Comparison of ENCODE assay signal across 10 mouse cellular contexts in genomic region chr3:14887686-14888295, GRCm38 (mm10). TPM values are rescaled to one million over a fixed set of nuclear protein-coding genes. Genes with fewer than 3 reads are reported as not detected.
DNase-seq lines count a peak whose midpoint lies in the region; ATAC-seq and TF ChIP-seq lines count a peak whose summit lies in the region.
"Had no signal": no experiment of that assay in that cellular context is flagged by ENCODE, and none has a peak within 500 bp of the region (broad histone marks: within the 10 kb centered on the region; RNA-seq: fewer than 3 reads in every experiment).

No protein-coding gene starts in this region.

- peak overlapping the region; percentile 12; the same call in 1 of the 2 replicates for H3K4me2 ChIP-seq in forebrain, embryonic 13.5 days

- ATAC-seq in forebrain, embryonic 13.5 days: no peak

- H3K4me3 ChIP-seq in left cerebral cortex, adult 2 months: peak overlapping the region; percentile 73
- H3K4me3 ChIP-seq in forebrain, embryonic 13.5 days: no peak overlapping the region
- peak overlapping the region; percentile 54 for H3K4me3 ChIP-seq in lung, adult 2 months (replicated peaks; ENCODE audit: extremely low read depth, low read depth, low read length)
- H3K4me3 ChIP-seq in small intestine, adult 2 months (ENCODE audit: low read depth, low read length): peak overlapping the region; percentile 27

- no peak for DNase-seq in left cerebral cortex, adult 2 months (ENCODE audit: extremely low spot score in 1 of 2, low spot score in 2 of 2)
- no peak for DNase-seq in left cerebral cortex, postnatal 4 days
- peak; percentile 30 for DNase-seq in lung, adult 2 months
- DNase-seq in ovary, postnatal 36 days (ENCODE audit: low spot score): no peak
- no peak for DNase-seq in spleen, adult 18-20 months
- DNase-seq: adrenal gland, postnatal 36 days; thymus, adult 18-20 months had no signal

- 70% methylated on average over 10 of the region's 10 CpGs for WGBS in forebrain, embryonic 13.5 days
- 28% methylated on average over 10 of the region's 10 CpGs for WGBS in lung, adult 2 months
- 66% methylated on average over 10 of the region's 10 CpGs for WGBS in small intestine, adult 2 months

- no peak for TF ChIP-seq POLR2A in lung, adult 2 months (IDR thresholded peaks at IDR 0.05; ENCODE audit: borderline replicate concordance, extremely low read depth, low read depth, low read length)
- no peak for TF ChIP-seq POLR2A in small intestine, adult 2 months (IDR thresholded peaks at IDR 0.05; ENCODE audit: low read depth, low read length)

- H3K4me1 ChIP-seq in forebrain, embryonic 13.5 days: 0 out of 2 replicates have a peak, but pooled peaks cover 7% of the 10 kb centered on the region
- peaks cover 7% of the 10 kb centered on the region for H3K4me1 ChIP-seq in lung, adult 2 months (ENCODE audit: control insufficient read depth, insufficient read depth, low read length)
- no peaks in the 10 kb centered on the region for H3K4me1 ChIP-seq in small intestine, adult 2 months (ENCODE audit: control insufficient read depth, insufficient read depth, insufficient read length, low read length)

- no peaks in the 10 kb centered on the region for H3K36me3 ChIP-seq in forebrain, embryonic 13.5 days (ENCODE audit: poor library complexity, severe bottlenecking)
- no peaks in the 10 kb centered on the region for H3K36me3 ChIP-seq in small intestine, adult 2 months (ENCODE audit: control insufficient read depth, insufficient read depth, low read length)

- TF ChIP-seq CTCF in left cerebral cortex, adult 2 months (IDR thresholded peaks at IDR 0.05): no peak
- TF ChIP-seq CTCF in lung, adult 2 months (IDR thresholded peaks at IDR 0.05; ENCODE audit: insufficient read depth, low read length): no peak
- no peak for TF ChIP-seq CTCF in small intestine, adult 2 months (IDR thresholded peaks at IDR 0.05; ENCODE audit: extremely low read depth, insufficient read length, insufficient replicate concordance, low read depth, low read length)

- peaks cover 9% of the 10 kb centered on the region; the same call in 1 of the 2 replicates for H3K27me3 ChIP-seq in forebrain, embryonic 13.5 days
- H3K27me3 ChIP-seq in small intestine, adult 2 months (ENCODE audit: control insufficient read depth, insufficient read depth, low read length): no peaks in the 10 kb centered on the region

- intact Hi-C loops in left cerebral cortex, adult 2 months (cut with DNase I): loop anchor here (5.0 to 10.0 kb wide), 2 partner anchors 60 to 207 kb away; no protein-coding TSS in a partner anchor
- intact Hi-C loops in left cerebral cortex, postnatal 4 days (cut with DNase I): no loop called here

- no peaks in the 10 kb centered on the region for H3K9me3 ChIP-seq in forebrain, embryonic 13.5 days (replicated peaks)

- H3K27ac ChIP-seq in left cerebral cortex, adult 2 months: peak overlapping the region; percentile 86
- no peak overlapping the region for H3K27ac ChIP-seq in forebrain, embryonic 13.5 days
- H3K27ac ChIP-seq in small intestine, adult 2 months (ENCODE audit: insufficient read depth, low read depth, low read length): no peak overlapping the region
- H3K27ac ChIP-seq: macrophage had no signal

- no peak overlapping the region for H3K9ac ChIP-seq in forebrain, embryonic 13.5 days

RNA-seq across cellular contexts. Expression of gene Car2, which starts 1.7 kb away (rescaled TPM):
- total RNA-seq in left cerebral cortex, adult 2 months (2021): 100 to 1,000 TPM; 101 to 106 TPM
- 10 to 100 TPM; 19.7 to 22.2 TPM for total RNA-seq in left cerebral cortex, postnatal 4 days (2021)
- polyA plus RNA-seq in forebrain, embryonic 13.5 days (2015; fragmentation: Nextera tagmentation; extraction: Ambion mirVana): 24.2 and 27.6 TPM in 2 replicates
- 179 and 194 TPM in 2 replicates for polyA plus RNA-seq in lung, adult 2 months (2012; rRNA removed)
- 23.6 and 721 TPM in 2 replicates for polyA plus RNA-seq in small intestine, adult 2 months (2012; rRNA removed)

RNA-seq across cellular contexts. Expression of gene Car3, which starts 24.5 kb away (rescaled TPM):
- under 1 TPM; 0.61 to 0.72 TPM for total RNA-seq in left cerebral cortex, adult 2 months (2021)
- 1 to 10 TPM; 1.6 to 2.2 TPM for total RNA-seq in left cerebral cortex, postnatal 4 days (2021)
- polyA plus RNA-seq in forebrain, embryonic 13.5 days (2015; fragmentation: Nextera tagmentation; extraction: Ambion mirVana): 1.6 and 1.8 TPM in 2 replicates
- polyA plus RNA-seq in lung, adult 2 months (2012; rRNA removed): 149 and 376 TPM in 2 replicates
- polyA plus RNA-seq in small intestine, adult 2 months (2012; rRNA removed): 5.3 and 14.6 TPM in 2 replicates
- polyA plus RNA-seq: macrophage had no signal
